Mouse (Mus musculus): ENCODE results near the gene Sesn3. TPM values are rescaled to one million over a fixed set of nuclear protein-coding genes. Genes with fewer than 3 reads are reported as not detected.

Gene Sesn3
- polyA plus RNA-seq, 1 experiment from 2014 or later = 41.2 TPM

- no peak overlapping the region for H3K9ac ChIP-seq (replicated peaks; ENCODE audit: low read depth, low read length)
- H3K9me3 ChIP-seq (ENCODE audit: control insufficient read depth, low read depth, low read length) = no peaks in the 10 kb centered on the region
- H3K36me3 ChIP-seq (ENCODE audit: control insufficient read depth, insufficient read depth, low read length) = no peaks in the 10 kb centered on the region
- H3K27me3 ChIP-seq (ENCODE audit: control insufficient read depth, insufficient read depth, low read length) = no peaks in the 10 kb centered on the region
- no peak overlapping the region for H3K27ac ChIP-seq (ENCODE audit: low read length)
- WGBS = 63% methylated on average over 5 of the region's 5 CpGs
- no peak for ATAC-seq (ENCODE audit: insufficient number of reproducible peaks, insufficient read depth, low FRiP score, low read depth)
- no peak overlapping the region for H3K4me3 ChIP-seq (ENCODE audit: low read depth, low read length)
- peaks cover 14% of the 10 kb centered on the region; the same call in 1 of the 2 replicates for H3K4me1 ChIP-seq (ENCODE audit: control insufficient read depth, insufficient read depth, low read length)
- no peak overlapping the region; the same call in 1 of the 2 replicates for H3K4me2 ChIP-seq (replicated peaks; ENCODE audit: low read depth, low read length)
These were observed 107.5 kb downstream of the Sesn3 start for GRCm38 (mm10) chr9:14382256-14382791.

Other genes with a start within 250 kb of the Sesn3 start
- gene Endod1, start 106.4 kb downstream of the Sesn3 start, polyA plus RNA-seq (2014; fragmentation: Nextera tagmentation; extraction: Ambion mirVana) = 27.9 and 28.5 TPM in 2 replicates
- 0.38 and 0.48 TPM in 2 replicates for gene Kdm4d, start 225.4 kb downstream of the Sesn3 start, polyA plus RNA-seq (2014; fragmentation: Nextera tagmentation; extraction: Ambion mirVana)
- 146 and 154 TPM in 2 replicates for gene Cwc15, start 225.6 kb downstream of the Sesn3 start, polyA plus RNA-seq (2014; fragmentation: Nextera tagmentation; extraction: Ambion mirVana)

Measured in stomach, embryonic 14.5 days (tissue).